Mouse (Mus musculus) intestine, postnatal 0 days (tissue): ENCODE results near the gene Cpn1. TPM values are rescaled to one million over a fixed set of nuclear protein-coding genes. Genes with fewer than 3 reads are reported as not detected.

ENCODE experiments used
- ATAC-seq: fragments of 200-750 bp; cut with Nextera tagmentation; 2 replicates; pipeline ENCODE4 v1.8.0; 2017; ENCODE audit warnings: mild to moderate bottlenecking, moderate TSS enrichment, moderate library complexity
- H3K27ac ChIP-seq: fragments of 300-500 bp; sonication (generic); 2 replicates; pipeline ENCODE4 v1.5.1; 2014; ENCODE audit warnings: mild to moderate bottlenecking, low read depth, low read length, moderate library complexity
- H3K27me3 ChIP-seq: fragments of 300-500 bp; sonication (generic); replicated peaks from 2 replicates; pipeline ENCODE4 v1.6.1; 2014; ENCODE audit warnings: low read length, mixed read lengths; ENCODE audit not compliant: control insufficient read depth, insufficient read depth
- H3K36me3 ChIP-seq: fragments of 300-500 bp; sonication (generic); 2 replicates; pipeline ENCODE4 v1.6.1; 2014; ENCODE audit warnings: mild to moderate bottlenecking, moderate library complexity; ENCODE audit not compliant: control insufficient read depth, insufficient read depth
- H3K4me1 ChIP-seq: fragments of 300-500 bp; sonication (generic); replicated peaks from 2 replicates; pipeline ENCODE4 v1.6.1; 2014; ENCODE audit warnings: antibody characterized with exemption, low read length, mixed read lengths; ENCODE audit not compliant: control insufficient read depth, insufficient read depth
- H3K4me2 ChIP-seq: fragments of 300-500 bp; sonication (generic); replicated peaks from 2 replicates; pipeline ENCODE4 v1.6.1; 2014; ENCODE audit warnings: low read depth, mild to moderate bottlenecking, moderate library complexity
- H3K4me3 ChIP-seq: fragments of 300-500 bp; sonication (generic); 2 replicates; pipeline ENCODE4 v1.5.1; 2014; ENCODE audit warnings: low read depth, low read length
- H3K9ac ChIP-seq: fragments of 300-500 bp; sonication (generic); 2 replicates; pipeline ENCODE4 v1.6.1; 2014; ENCODE audit warnings: mild to moderate bottlenecking, low read depth, low read length
- H3K9me3 ChIP-seq: fragments of 300-500 bp; sonication (generic); 2 replicates; pipeline ENCODE4 v1.6.1; 2016; ENCODE audit warnings: mixed run types; ENCODE audit not compliant: control insufficient read depth
- CTCF ChIP-seq: sonication (generic); IDR thresholded peaks from 2 replicates; pipeline ENCODE4 v1.5.1; 2016; ENCODE audit warnings: low read depth, mild to moderate bottlenecking, control low read depth, antibody characterized with exemption, moderate library complexity
- whole genome bisulfite sequencing: fragments of 180-500 bp; shearing (Covaris S2); extraction: QIAGEN DNeasy Blood & Tissue Kit; methylation state at CpG from one replicate; pipeline ENCODE4 v1.1.7; 2014; 5-methylcytosine and 5-hydroxymethylcytosine counted together
- polyA plus RNA-seq: library from polyadenylated mRNA; unstranded; fragments of >200 nt; fragmentation: Nextera tagmentation; extraction: Ambion mirVana; gene quantifications from 2 replicates; pipeline ENCODE4 v1.2.1, GENCODE M21; 2015

Cpn1 gene
- polyA plus RNA-seq, 1 experiment from 2014 or later = 14.3 TPM

GRCm38 (mm10) chr19:43976661-43977060, 9.7 kb downstream of the Cpn1 start:
- Histone ChIP-seq H3K9ac (no peak overlapping the region), H3K27me3 (no peaks in the 10 kb centered on the region), H3K36me3 (no peaks in the 10 kb centered on the region), H3K9me3 (no peaks in the 10 kb centered on the region), H3K4me3 (no peak overlapping the region), H3K27ac (no peak overlapping the region), H3K4me2 (no peak overlapping the region), H3K4me1 (no peaks in the 10 kb centered on the region)
- no peak for ATAC-seq
- WGBS = 59% methylated on average over 6 of the region's 6 CpGs
- no peak for TF ChIP-seq CTCF

- H3K27me3 ChIP-seq = no peaks in the 10 kb centered on the region
- H3K9me3 ChIP-seq = no peaks in the 10 kb centered on the region
- TF ChIP-seq CTCF = no peak
- no peak overlapping the region for H3K4me2 ChIP-seq
- 87% methylated on average over 6 of the region's 6 CpGs for WGBS
- H3K27ac ChIP-seq = no peak overlapping the region
- no peak overlapping the region for H3K4me3 ChIP-seq
- H3K9ac ChIP-seq = no peak overlapping the region
- no peak for ATAC-seq
- no peaks in the 10 kb centered on the region for H3K4me1 ChIP-seq
- H3K36me3 ChIP-seq = no peaks in the 10 kb centered on the region; the same call in 1 of the 2 replicates
Observed at GRCm38 (mm10) chr19:43974221-43974620, 12.1 kb downstream of the Cpn1 start.

- H3K27me3 ChIP-seq = no peaks in the 10 kb centered on the region
- 58% methylated on average over 9 of the region's 9 CpGs for WGBS
- H3K4me1 ChIP-seq = no peaks in the 10 kb centered on the region
- no peaks in the 10 kb centered on the region; the same call in 1 of the 2 replicates for H3K36me3 ChIP-seq
- TF ChIP-seq CTCF = no peak
- no peak overlapping the region for H3K4me2 ChIP-seq
- ATAC-seq = no peak
- H3K4me3 ChIP-seq = no peak overlapping the region
- H3K9me3 ChIP-seq = no peaks in the 10 kb centered on the region
- no peak overlapping the region for H3K9ac ChIP-seq
- no peak overlapping the region for H3K27ac ChIP-seq
Observed at GRCm38 (mm10) chr19:43973711-43974110, 12.6 kb downstream of the Cpn1 start.

GRCm38 (mm10) chr19:43972129-43972528, 14.2 kb downstream of the Cpn1 start:
- 87% methylated on average over 8 of the region's 8 CpGs for WGBS
- no peak for TF ChIP-seq CTCF
- H3K27ac ChIP-seq = no peak overlapping the region

GRCm38 (mm10) chr19:43968436-43969026, 17.8 kb downstream of the Cpn1 start:
- TF ChIP-seq CTCF = no peak
- no peaks in the 10 kb centered on the region for H3K4me1 ChIP-seq
- WGBS = 62% methylated on average over 11 of the region's 11 CpGs
- no peak overlapping the region for H3K4me2 ChIP-seq
- no peaks in the 10 kb centered on the region for H3K9me3 ChIP-seq
- H3K27ac ChIP-seq = no peak overlapping the region
- H3K27me3 ChIP-seq = no peaks in the 10 kb centered on the region
- no peak overlapping the region for H3K9ac ChIP-seq
- H3K4me3 ChIP-seq = no peak overlapping the region
- no peaks in the 10 kb centered on the region; the same call in 1 of the 2 replicates for H3K36me3 ChIP-seq
- no peak for ATAC-seq

More at GRCm38 (mm10) chr19:43972129-43972528, 14.2 kb downstream of the Cpn1 start:
- H3K36me3 ChIP-seq = no peaks in the 10 kb centered on the region; the same call in 1 of the 2 replicates
- H3K4me2 ChIP-seq = no peak overlapping the region
- H3K4me3 ChIP-seq = no peak overlapping the region
- no peak overlapping the region for H3K9ac ChIP-seq
- no peaks in the 10 kb centered on the region for H3K27me3 ChIP-seq
- H3K9me3 ChIP-seq = no peaks in the 10 kb centered on the region
- no peak for ATAC-seq
- no peaks in the 10 kb centered on the region for H3K4me1 ChIP-seq

GRCm38 (mm10) chr19:43966481-43966880, 19.9 kb downstream of the Cpn1 start:
- Histone ChIP-seq H3K36me3 (no peaks in the 10 kb centered on the region; the same call in 1 of the 2 replicates), H3K4me3 (no peak overlapping the region), H3K27me3 (no peaks in the 10 kb centered on the region), H3K4me1 (no peaks in the 10 kb centered on the region), H3K9ac (no peak overlapping the region), H3K4me2 (no peak overlapping the region), H3K27ac (no peak overlapping the region), H3K9me3 (no peaks in the 10 kb centered on the region)
- 79% methylated on average over 2 of the region's 2 CpGs for WGBS
- TF ChIP-seq CTCF = no peak
- no peak for ATAC-seq
